19 mouse cellular contexts compared by ENCODE assay signal in genomic region chr11:94363690-94364089, GRCm38 (mm10). TPM values are rescaled to one million over a fixed set of nuclear protein-coding genes. Genes with fewer than 3 reads are reported as not detected.
DNase-seq lines count a peak whose midpoint lies in the region; ATAC-seq lines count a peak whose summit lies in the region.
"Had no signal": no experiment of that assay in that cellular context is flagged by ENCODE, and none has a peak within 500 bp of the region (broad histone marks: within the 10 kb centered on the region; RNA-seq: fewer than 3 reads in every experiment).

No protein-coding gene starts in this region.

- ATAC-seq in embryonic facial prominence, embryonic 14.5 days (ENCODE audit: low read depth): peak; percentile 26; the same call in 1 of the 2 replicates
- no peak for ATAC-seq in hindbrain, embryonic 13.5 days (ENCODE audit: low FRiP score)
- ATAC-seq: forebrain, embryonic 16.5 days; hindbrain, embryonic 16.5 days; intestine, postnatal 0 days; liver, postnatal 0 days had no signal

- H3K9ac ChIP-seq in embryonic facial prominence, embryonic 14.5 days (ENCODE audit: low read depth, low read length): no peak overlapping the region
- no peak overlapping the region for H3K9ac ChIP-seq in hindbrain, embryonic 13.5 days
- H3K9ac ChIP-seq: heart, embryonic 13.5 days; limb, embryonic 13.5 days; liver, postnatal 0 days had no signal

- H3K4me2 ChIP-seq in embryonic facial prominence, embryonic 14.5 days (ENCODE audit: low read depth, low read length): no peak overlapping the region
- no peak overlapping the region for H3K4me2 ChIP-seq in hindbrain, embryonic 13.5 days
- H3K4me2 ChIP-seq: heart, embryonic 13.5 days; limb, embryonic 13.5 days had no signal

- H3K27ac ChIP-seq in embryonic facial prominence, embryonic 14.5 days (replicated peaks; ENCODE audit: low read depth, low read length): no peak overlapping the region
- H3K27ac ChIP-seq in embryonic facial prominence, embryonic 10.5 days (replicated peaks): no peak overlapping the region
- H3K27ac ChIP-seq in hindbrain, embryonic 13.5 days: no peak overlapping the region
- H3K27ac ChIP-seq: heart, embryonic 13.5 days; limb, embryonic 13.5 days; midbrain, embryonic 10.5 days had no signal

- peak; percentile 66 for DNase-seq in embryonic facial prominence, embryonic 14.5 days (ENCODE audit: low spot score)
- DNase-seq in embryonic facial prominence, embryonic 10.5 days (ENCODE audit: low spot score): no peak
- DNase-seq in ovary, postnatal 36 days (ENCODE audit: low spot score): peak; percentile 51
- no peak for DNase-seq in ovary, postnatal 14 days (ENCODE audit: low spot score)
- peak; percentile 33 to 59 for DNase-seq in lung, postnatal 4 days
- DNase-seq in right cerebral cortex, postnatal 25 days: no peak
- DNase-seq: adrenal gland, postnatal 25 days; heart, postnatal 36 days; layer of hippocampus, adult 9-11 months; liver, postnatal 0 days; right cerebral cortex, adult 18-20 months; thymus, postnatal 25 days had no signal

- WGBS in embryonic facial prominence, embryonic 14.5 days: 66% methylated on average over 7 of the region's 7 CpGs
- 84% methylated on average over 7 of the region's 7 CpGs for WGBS in embryonic facial prominence, embryonic 10.5 days
- 89% methylated on average over 7 of the region's 7 CpGs for WGBS in hindbrain, embryonic 13.5 days

- H3K27me3 ChIP-seq in embryonic facial prominence, embryonic 14.5 days (replicated peaks; ENCODE audit: control insufficient read depth, insufficient read depth, low read length): no peaks in the 10 kb centered on the region
- H3K27me3 ChIP-seq in embryonic facial prominence, embryonic 10.5 days (replicated peaks; ENCODE audit: low read depth, poor library complexity, severe bottlenecking): 0 out of 2 replicates have a peak, but pooled peaks cover 7% of the 10 kb centered on the region
- 0 out of 2 replicates have a peak, but pooled peaks cover 2% of the 10 kb centered on the region for H3K27me3 ChIP-seq in hindbrain, embryonic 13.5 days
- H3K27me3 ChIP-seq: limb, embryonic 13.5 days had no signal

- H3K9me3 ChIP-seq in embryonic facial prominence, embryonic 14.5 days (ENCODE audit: control insufficient read depth, low read length): 0 out of 2 replicates have a peak, but pooled peaks cover 3% of the 10 kb centered on the region
- H3K9me3 ChIP-seq in embryonic facial prominence, embryonic 10.5 days: peaks cover 4% of the 10 kb centered on the region; the same call in 1 of the 2 replicates
- no peaks in the 10 kb centered on the region for H3K9me3 ChIP-seq in hindbrain, embryonic 13.5 days
- H3K9me3 ChIP-seq: limb, embryonic 13.5 days; midbrain, embryonic 10.5 days had no signal

- no peaks in the 10 kb centered on the region for H3K36me3 ChIP-seq in embryonic facial prominence, embryonic 14.5 days (ENCODE audit: control insufficient read depth, insufficient read depth, low read length)
- H3K36me3 ChIP-seq in embryonic facial prominence, embryonic 10.5 days (replicated peaks): no peaks in the 10 kb centered on the region
- no peaks in the 10 kb centered on the region for H3K36me3 ChIP-seq in hindbrain, embryonic 13.5 days
- H3K36me3 ChIP-seq: heart, embryonic 13.5 days; limb, embryonic 13.5 days; midbrain, embryonic 10.5 days had no signal

- no peak overlapping the region for H3K4me3 ChIP-seq in embryonic facial prominence, embryonic 14.5 days (ENCODE audit: low read depth, low read length)
- H3K4me3 ChIP-seq in embryonic facial prominence, embryonic 10.5 days: no peak overlapping the region
- H3K4me3 ChIP-seq in hindbrain, embryonic 13.5 days: no peak overlapping the region
- H3K4me3 ChIP-seq: heart, embryonic 13.5 days; limb, embryonic 13.5 days; midbrain, embryonic 10.5 days had no signal

- no peaks in the 10 kb centered on the region for H3K4me1 ChIP-seq in embryonic facial prominence, embryonic 14.5 days (ENCODE audit: control insufficient read depth, insufficient read depth, low read length)
- no peaks in the 10 kb centered on the region for H3K4me1 ChIP-seq in embryonic facial prominence, embryonic 10.5 days
- H3K4me1 ChIP-seq in hindbrain, embryonic 13.5 days (replicated peaks): no peaks in the 10 kb centered on the region
- H3K4me1 ChIP-seq: limb, embryonic 13.5 days had no signal

RNA-seq across cellular contexts. Expression of gene Abcc3, which starts 29.1 kb away (rescaled TPM):
- 1.3 and 2.2 TPM in 2 replicates for polyA plus RNA-seq in embryonic facial prominence, embryonic 14.5 days (2014; fragmentation: Nextera tagmentation; extraction: Ambion mirVana)
- polyA plus RNA-seq in embryonic facial prominence, embryonic 10.5 days (2016; fragmentation: Nextera tagmentation; extraction: Ambion mirVana): 0.23 and 0.24 TPM in 2 replicates
- 0.50 and 0.77 TPM in 2 replicates for polyA plus RNA-seq in hindbrain, embryonic 13.5 days (2015; fragmentation: Nextera tagmentation; extraction: Ambion mirVana)

RNA-seq across cellular contexts. Expression of gene Ankrd40, which starts 35.9 kb away (rescaled TPM):
- 24.0 and 28.4 TPM in 2 replicates for polyA plus RNA-seq in embryonic facial prominence, embryonic 14.5 days (2014; fragmentation: Nextera tagmentation; extraction: Ambion mirVana)
- 14.8 and 15.3 TPM in 2 replicates for polyA plus RNA-seq in embryonic facial prominence, embryonic 10.5 days (2016; fragmentation: Nextera tagmentation; extraction: Ambion mirVana)
- 10.6 and 12.9 TPM in 2 replicates for polyA plus RNA-seq in hindbrain, embryonic 13.5 days (2015; fragmentation: Nextera tagmentation; extraction: Ambion mirVana)

RNA-seq across cellular contexts. Expression of gene Luc7l3, which starts 41.9 kb away (rescaled TPM):
- 88.8 and 91.4 TPM in 2 replicates for polyA plus RNA-seq in embryonic facial prominence, embryonic 14.5 days (2014; fragmentation: Nextera tagmentation; extraction: Ambion mirVana)
- polyA plus RNA-seq in embryonic facial prominence, embryonic 10.5 days (2016; fragmentation: Nextera tagmentation; extraction: Ambion mirVana): 104 and 117 TPM in 2 replicates
- 163 and 167 TPM in 2 replicates for polyA plus RNA-seq in hindbrain, embryonic 13.5 days (2015; fragmentation: Nextera tagmentation; extraction: Ambion mirVana)

Comparison
In these comparisons a context has a peak if more than half of its experiments do, and no peak if none do; other contexts are left out.
1. DNase-seq: peak in embryonic facial prominence, embryonic 14.5 days (single experiment), ovary, postnatal 36 days (single experiment) and lung, postnatal 4 days (2 of 2); none in embryonic facial prominence, embryonic 10.5 days (single experiment), ovary, postnatal 14 days (single experiment) and right cerebral cortex, postnatal 25 days (single experiment).